Mouse (Mus musculus) liver, embryonic 14.5 days (tissue): ENCODE results near the gene Auts2.

Experiments used
- CTCF ChIP-seq: IDR thresholded peaks from 2 replicates; pipeline ENCODE4 v1.5.1; 2016; ENCODE audit warnings: antibody characterized with exemption, low read depth, control low read depth
- EP300 ChIP-seq: IDR thresholded peaks from 2 replicates; pipeline ENCODE4 v1.6.1; 2016; ENCODE audit warnings: antibody characterized with exemption, low read depth

DNA sequence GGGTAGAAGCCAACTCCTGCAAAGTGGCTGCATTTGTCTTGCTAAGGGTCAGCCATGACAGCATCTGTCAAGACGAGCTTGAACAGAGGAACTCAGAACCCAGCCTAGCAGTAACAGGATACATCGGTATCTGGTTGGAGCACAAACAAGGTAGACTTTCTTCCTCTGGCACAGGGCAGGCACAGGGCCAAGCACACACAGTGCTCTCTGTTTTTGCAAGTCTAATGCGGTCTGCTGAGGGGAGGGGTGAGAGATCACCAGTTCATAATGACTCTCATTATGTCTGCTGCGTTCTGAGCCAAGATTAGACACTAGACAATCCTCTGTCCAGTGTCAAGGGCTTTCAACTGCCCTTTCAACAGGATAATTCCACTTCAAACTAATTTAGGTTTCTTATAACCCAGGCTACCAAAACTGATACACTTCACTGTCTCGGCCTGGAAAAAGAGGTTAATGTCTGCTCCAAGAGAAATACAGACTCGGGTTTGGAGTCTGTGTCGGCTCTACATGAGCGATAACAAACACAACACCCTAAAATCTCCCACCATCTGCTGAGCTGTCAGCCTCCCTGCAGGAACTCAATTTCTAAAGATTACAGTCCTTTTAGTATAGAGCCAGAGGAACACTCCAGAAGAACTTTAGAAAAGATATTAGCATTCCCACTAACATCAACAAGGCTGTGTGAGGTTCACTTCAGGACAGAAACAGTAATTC is 313.3 kb downstream of the Auts2 start:
- TF ChIP-seq CTCF (no peak), EP300 (no peak)
